Mouse (Mus musculus) kidney, embryonic 14.5 days (tissue): ENCODE results near the gene Rin3. TPM values are rescaled to one million over a fixed set of nuclear protein-coding genes. Genes with fewer than 3 reads are reported as not detected.

Experiments
- ATAC-seq: fragments of 200-750 bp; cut with Nextera tagmentation; 2 replicates; pipeline ENCODE4 v1.8.0; 2017; ENCODE audit warnings: moderate number of reproducible peaks, mild to moderate bottlenecking, moderate TSS enrichment, moderate library complexity; ENCODE audit not compliant: low FRiP score, low TSS enrichment
- H3K27ac ChIP-seq: fragments of 300-500 bp; sonication (generic); 2 replicates; pipeline ENCODE4 v1.5.1; 2014; ENCODE audit warnings: low read depth, mild to moderate bottlenecking, low read length, moderate library complexity, mixed read lengths
- H3K27me3 ChIP-seq: fragments of 300-500 bp; sonication (generic); 2 replicates; pipeline ENCODE4 v1.6.1; 2014; ENCODE audit warnings: mild to moderate bottlenecking, low read length; ENCODE audit not compliant: control insufficient read depth, insufficient read depth
- H3K36me3 ChIP-seq: fragments of 300-500 bp; sonication (generic); 2 replicates; pipeline ENCODE4 v1.6.1; 2014; ENCODE audit warnings: low read length, mixed read lengths; ENCODE audit not compliant: control insufficient read depth, insufficient read depth
- H3K4me1 ChIP-seq: fragments of 300-500 bp; sonication (generic); 2 replicates; pipeline ENCODE4 v1.6.1; 2014; ENCODE audit warnings: low read length, mixed read lengths; ENCODE audit not compliant: control insufficient read depth, insufficient read depth
- H3K4me2 ChIP-seq: fragments of 300-500 bp; sonication (generic); replicated peaks from 2 replicates; pipeline ENCODE4 v1.6.1; 2014; ENCODE audit warnings: low read depth, mild to moderate bottlenecking, low read length
- H3K4me3 ChIP-seq: fragments of 300-500 bp; sonication (generic); 2 replicates; pipeline ENCODE4 v1.5.1; 2014; ENCODE audit warnings: mild to moderate bottlenecking, low read length
- H3K9ac ChIP-seq: fragments of 300-500 bp; sonication (generic); 2 replicates; pipeline ENCODE4 v1.6.1; 2014; ENCODE audit warnings: low read depth, mild to moderate bottlenecking, low read length, moderate library complexity
- H3K9me3 ChIP-seq: fragments of 300-500 bp; sonication (generic); 2 replicates; pipeline ENCODE4 v1.6.1; 2016; ENCODE audit warnings: low read length; ENCODE audit not compliant: control insufficient read depth
- WGBS: fragments of 180-500 bp; shearing (Covaris S2); extraction: QIAGEN DNeasy Blood & Tissue Kit; methylation state at CpG from one replicate; pipeline ENCODE4 v1.1.7; 2014; 5-methylcytosine and 5-hydroxymethylcytosine counted together
- polyA plus RNA-seq: library from polyadenylated mRNA; unstranded; fragments of >200 nt; fragmentation: Nextera tagmentation; extraction: Ambion mirVana; gene quantifications from 2 replicates; pipeline ENCODE4 v1.2.1, GENCODE M21; 2014

Rin3 gene
- polyA plus RNA-seq, 1 experiment from 2014 or later = 9.2 TPM

- H3K4me1 ChIP-seq = no peaks in the 10 kb centered on the region
- no peak overlapping the region for H3K9ac ChIP-seq
- ATAC-seq = no peak
- no peaks in the 10 kb centered on the region for H3K27me3 ChIP-seq
- no peak overlapping the region for H3K4me2 ChIP-seq
- H3K9me3 ChIP-seq = no peaks in the 10 kb centered on the region
- H3K36me3 ChIP-seq = peaks cover 4% of the 10 kb centered on the region; the same call in 1 of the 2 replicates
- no peak overlapping the region for H3K27ac ChIP-seq
- no peak overlapping the region for H3K4me3 ChIP-seq
- WGBS = 86% methylated on average over 10 of the region's 10 CpGs
Measured at GRCm38 (mm10) chr12:102361189-102362161, 78.6 kb downstream of the Rin3 start.

- Histone ChIP-seq H3K27me3 (no peaks in the 10 kb centered on the region), H3K4me3 (no peak overlapping the region), H3K4me2 (no peak overlapping the region), H3K27ac (no peak overlapping the region), H3K9me3 (no peaks in the 10 kb centered on the region), H3K9ac (no peak overlapping the region), H3K4me1 (0 out of 2 replicates have a peak, but pooled peaks cover 5% of the 10 kb centered on the region), H3K36me3 (peaks cover 4% of the 10 kb centered on the region; the same call in 1 of the 2 replicates)
- 93% methylated on average over 7 of the region's 7 CpGs for WGBS
- no peak for ATAC-seq
Measured at GRCm38 (mm10) chr12:102365016-102365415, 82.2 kb downstream of the Rin3 start.

GRCm38 (mm10) chr12:102366126-102366816, 83.4 kb downstream of the Rin3 start:
- 0 out of 2 replicates have a peak, but pooled peaks cover 5% of the 10 kb centered on the region for H3K4me1 ChIP-seq
- no peak overlapping the region for H3K4me3 ChIP-seq
- no peak overlapping the region for H3K9ac ChIP-seq
- H3K4me2 ChIP-seq = no peak overlapping the region
- no peaks in the 10 kb centered on the region for H3K27me3 ChIP-seq
- H3K9me3 ChIP-seq = no peaks in the 10 kb centered on the region
- H3K36me3 ChIP-seq = peaks cover 4% of the 10 kb centered on the region; the same call in 1 of the 2 replicates
- no peak overlapping the region for H3K27ac ChIP-seq
- ATAC-seq = no peak
- 92% methylated on average over 9 of the region's 9 CpGs for WGBS

- Histone ChIP-seq H3K27ac (no peak overlapping the region), H3K4me3 (no peak overlapping the region), H3K4me1 (0 out of 2 replicates have a peak, but pooled peaks cover 5% of the 10 kb centered on the region), H3K4me2 (no peak overlapping the region), H3K9me3 (no peaks in the 10 kb centered on the region), H3K36me3 (peaks cover under 1% of the 10 kb centered on the region; the same call in 1 of the 2 replicates), H3K9ac (no peak overlapping the region), H3K27me3 (no peaks in the 10 kb centered on the region)
- WGBS = 81% methylated on average over 3 of the region's 3 CpGs
- no peak for ATAC-seq
Measured at GRCm38 (mm10) chr12:102367075-102367474, 84.2 kb downstream of the Rin3 start.

GRCm38 (mm10) chr12:102368066-102368465, 85.2 kb downstream of the Rin3 start:
- H3K36me3 ChIP-seq = no peaks in the 10 kb centered on the region; the same call in 1 of the 2 replicates
- H3K27me3 ChIP-seq = no peaks in the 10 kb centered on the region
- ATAC-seq = no peak
- H3K27ac ChIP-seq = no peak overlapping the region
- H3K4me2 ChIP-seq = no peak overlapping the region
- H3K4me1 ChIP-seq = 0 out of 2 replicates have a peak, but pooled peaks cover 5% of the 10 kb centered on the region
- H3K4me3 ChIP-seq = no peak overlapping the region
- 78% methylated on average over 7 of the region's 7 CpGs for WGBS
- no peaks in the 10 kb centered on the region for H3K9me3 ChIP-seq
- no peak overlapping the region for H3K9ac ChIP-seq

GRCm38 (mm10) chr12:102368556-102368955, 85.7 kb downstream of the Rin3 start:
- no peak overlapping the region for H3K9ac ChIP-seq
- H3K4me1 ChIP-seq = 0 out of 2 replicates have a peak, but pooled peaks cover 5% of the 10 kb centered on the region
- WGBS = 74% methylated on average over 14 of the region's 14 CpGs
- peaks cover 1% of the 10 kb centered on the region; the same call in 1 of the 2 replicates for H3K36me3 ChIP-seq
- no peak; the same call in 1 of the 2 replicates for ATAC-seq
- no peak overlapping the region for H3K4me3 ChIP-seq
- no peak overlapping the region for H3K4me2 ChIP-seq
- no peaks in the 10 kb centered on the region for H3K9me3 ChIP-seq
- H3K27ac ChIP-seq = no peak overlapping the region
- H3K27me3 ChIP-seq = no peaks in the 10 kb centered on the region

GRCm38 (mm10) chr12:102369488-102370235, 86.8 kb downstream of the Rin3 start:
- Histone ChIP-seq H3K27me3 (no peaks in the 10 kb centered on the region), H3K4me3 (no peak overlapping the region), H3K4me2 (no peak overlapping the region), H3K9ac (no peak overlapping the region), H3K4me1 (0 out of 2 replicates have a peak, but pooled peaks cover 5% of the 10 kb centered on the region), H3K36me3 (peaks cover 12% of the 10 kb centered on the region; the same call in 1 of the 2 replicates), H3K27ac (no peak overlapping the region), H3K9me3 (no peaks in the 10 kb centered on the region)
- no peak; the same call in 1 of the 2 replicates for ATAC-seq
- WGBS = 72% methylated on average over 22 of the region's 22 CpGs

GRCm38 (mm10) chr12:102370931-102371500, 88.2 kb downstream of the Rin3 start:
- Histone ChIP-seq H3K4me1 (0 out of 2 replicates have a peak, but pooled peaks cover 5% of the 10 kb centered on the region), H3K4me2 (no peak overlapping the region), H3K4me3 (no peak overlapping the region), H3K9ac (no peak overlapping the region), H3K36me3 (peaks cover 12% of the 10 kb centered on the region; the same call in 1 of the 2 replicates), H3K27me3 (no peaks in the 10 kb centered on the region), H3K9me3 (no peaks in the 10 kb centered on the region), H3K27ac (no peak overlapping the region)
- WGBS = 78% methylated on average over 4 of the region's 4 CpGs
- no peak for ATAC-seq
